Mouse (Mus musculus) kidney, embryonic 14.5 days (tissue): ENCODE results near the gene Ptch2. TPM values are rescaled to one million over a fixed set of nuclear protein-coding genes. Genes with fewer than 3 reads are reported as not detected.

ENCODE experiments used
- ATAC-seq: fragments of 200-750 bp; cut with Nextera tagmentation; 2 replicates; pipeline ENCODE4 v1.8.0; 2017; ENCODE audit warnings: moderate number of reproducible peaks, mild to moderate bottlenecking, moderate TSS enrichment, moderate library complexity; ENCODE audit not compliant: low FRiP score, low TSS enrichment
- H3K27ac ChIP-seq: fragments of 300-500 bp; sonication (generic); 2 replicates; pipeline ENCODE4 v1.5.1; 2014; ENCODE audit warnings: low read depth, mild to moderate bottlenecking, low read length, moderate library complexity, mixed read lengths
- H3K27me3 ChIP-seq: fragments of 300-500 bp; sonication (generic); 2 replicates; pipeline ENCODE4 v1.6.1; 2014; ENCODE audit warnings: mild to moderate bottlenecking, low read length; ENCODE audit not compliant: control insufficient read depth, insufficient read depth
- H3K36me3 ChIP-seq: fragments of 300-500 bp; sonication (generic); 2 replicates; pipeline ENCODE4 v1.6.1; 2014; ENCODE audit warnings: low read length, mixed read lengths; ENCODE audit not compliant: control insufficient read depth, insufficient read depth
- H3K4me1 ChIP-seq: fragments of 300-500 bp; sonication (generic); 2 replicates; pipeline ENCODE4 v1.6.1; 2014; ENCODE audit warnings: low read length, mixed read lengths; ENCODE audit not compliant: control insufficient read depth, insufficient read depth
- H3K4me2 ChIP-seq: fragments of 300-500 bp; sonication (generic); replicated peaks from 2 replicates; pipeline ENCODE4 v1.6.1; 2014; ENCODE audit warnings: low read depth, mild to moderate bottlenecking, low read length
- H3K4me3 ChIP-seq: fragments of 300-500 bp; sonication (generic); 2 replicates; pipeline ENCODE4 v1.5.1; 2014; ENCODE audit warnings: mild to moderate bottlenecking, low read length
- H3K9ac ChIP-seq: fragments of 300-500 bp; sonication (generic); 2 replicates; pipeline ENCODE4 v1.6.1; 2014; ENCODE audit warnings: low read depth, mild to moderate bottlenecking, low read length, moderate library complexity
- H3K9me3 ChIP-seq: fragments of 300-500 bp; sonication (generic); 2 replicates; pipeline ENCODE4 v1.6.1; 2016; ENCODE audit warnings: low read length; ENCODE audit not compliant: control insufficient read depth
- WGBS: fragments of 180-500 bp; shearing (Covaris S2); extraction: QIAGEN DNeasy Blood & Tissue Kit; methylation state at CpG from one replicate; pipeline ENCODE4 v1.1.7; 2014; 5-methylcytosine and 5-hydroxymethylcytosine counted together
- polyA plus RNA-seq: library from polyadenylated mRNA; unstranded; fragments of >200 nt; fragmentation: Nextera tagmentation; extraction: Ambion mirVana; gene quantifications from 2 replicates; pipeline ENCODE4 v1.2.1, GENCODE M21; 2014

Ptch2 gene
- polyA plus RNA-seq, 1 experiment from 2014 or later = 7.6 TPM

GRCm38 (mm10) chr4:117138295-117139216 lies 42.7 kb downstream of the Ptch2 start:
- Histone ChIP-seq H3K4me2 (no peak overlapping the region), H3K27ac (no peak overlapping the region), H3K36me3 (no peaks in the 10 kb centered on the region), H3K4me3 (no peak overlapping the region), H3K4me1 (peaks cover 7% of the 10 kb centered on the region; the same call in 1 of the 2 replicates), H3K9ac (no peak overlapping the region), H3K27me3 (no peaks in the 10 kb centered on the region), H3K9me3 (no peaks in the 10 kb centered on the region)
- no peak for ATAC-seq
- 56% methylated on average over 16 of the region's 17 CpGs for WGBS

- no peak overlapping the region for H3K4me2 ChIP-seq
- no peak for ATAC-seq
- no peaks in the 10 kb centered on the region for H3K9me3 ChIP-seq
- WGBS = 3% methylated on average over 2 of the region's 2 CpGs
- no peaks in the 10 kb centered on the region for H3K36me3 ChIP-seq
- no peaks in the 10 kb centered on the region for H3K27me3 ChIP-seq
- H3K27ac ChIP-seq = no peak overlapping the region
- peaks cover 5% of the 10 kb centered on the region; the same call in 1 of the 2 replicates for H3K4me1 ChIP-seq
- H3K9ac ChIP-seq = no peak overlapping the region
- H3K4me3 ChIP-seq = no peak overlapping the region
Observed at GRCm38 (mm10) chr4:117139217-117139612, 43.3 kb downstream of the Ptch2 start.

- Histone ChIP-seq H3K27me3 (no peaks in the 10 kb centered on the region), H3K9me3 (no peaks in the 10 kb centered on the region), H3K36me3 (no peaks in the 10 kb centered on the region), H3K4me2 (no peak overlapping the region), H3K9ac (no peak overlapping the region), H3K4me3 (no peak overlapping the region), H3K27ac (no peak overlapping the region), H3K4me1 (0 out of 2 replicates have a peak, but pooled peaks cover 3% of the 10 kb centered on the region)
- WGBS = 42% methylated on average over 4 of the region's 4 CpGs
- ATAC-seq = no peak
Observed at GRCm38 (mm10) chr4:117140613-117141012, 44.7 kb downstream of the Ptch2 start.

- ATAC-seq = no peak
Observed at GRCm38 (mm10) chr4:117143023-117143422, 47.1 kb downstream of the Ptch2 start.

GRCm38 (mm10) chr4:117145248-117145647 lies 49.4 kb downstream of the Ptch2 start:
- H3K27ac ChIP-seq = no peak overlapping the region
- H3K4me3 ChIP-seq = no peak overlapping the region
- no peaks in the 10 kb centered on the region for H3K27me3 ChIP-seq
- no peak overlapping the region for H3K9ac ChIP-seq
- peaks cover 12% of the 10 kb centered on the region for H3K36me3 ChIP-seq
- H3K9me3 ChIP-seq = no peaks in the 10 kb centered on the region
- no peak overlapping the region for H3K4me2 ChIP-seq
- ATAC-seq = no peak
- 90% methylated on average over 13 of the region's 13 CpGs for WGBS
- H3K4me1 ChIP-seq = no peaks in the 10 kb centered on the region

More at GRCm38 (mm10) chr4:117143023-117143422, 47.1 kb downstream of the Ptch2 start:
- Histone ChIP-seq H3K4me1 (no peaks in the 10 kb centered on the region), H3K4me2 (no peak overlapping the region), H3K27me3 (no peaks in the 10 kb centered on the region), H3K4me3 (no peak overlapping the region), H3K36me3 (no peaks in the 10 kb centered on the region), H3K9ac (no peak overlapping the region), H3K27ac (no peak overlapping the region), H3K9me3 (no peaks in the 10 kb centered on the region)
- 34% methylated on average over 7 of the region's 7 CpGs for WGBS

GRCm38 (mm10) chr4:117146176-117146575 lies 50.3 kb downstream of the Ptch2 start:
- Histone ChIP-seq H3K4me1 (no peaks in the 10 kb centered on the region), H3K9ac (no peak overlapping the region), H3K27ac (no peak overlapping the region), H3K36me3 (peaks cover 21% of the 10 kb centered on the region), H3K27me3 (no peaks in the 10 kb centered on the region), H3K4me2 (no peak overlapping the region), H3K4me3 (no peak overlapping the region), H3K9me3 (no peaks in the 10 kb centered on the region)
- WGBS = 31% methylated on average over 15 of the region's 15 CpGs
- ATAC-seq = no peak

- H3K4me1 ChIP-seq = peaks cover 9% of the 10 kb centered on the region; the same call in 1 of the 2 replicates
- H3K4me3 ChIP-seq = no peak overlapping the region
- H3K27me3 ChIP-seq = no peaks in the 10 kb centered on the region
- H3K36me3 ChIP-seq = peaks cover 40% of the 10 kb centered on the region
- H3K9ac ChIP-seq = no peak overlapping the region
- no peaks in the 10 kb centered on the region for H3K9me3 ChIP-seq
- no peak overlapping the region for H3K27ac ChIP-seq
- no peak overlapping the region for H3K4me2 ChIP-seq
- 71% methylated on average over 18 of the region's 18 CpGs for WGBS
- no peak for ATAC-seq
Observed at GRCm38 (mm10) chr4:117148047-117148713, 52.3 kb downstream of the Ptch2 start.

GRCm38 (mm10) chr4:117148815-117149214 lies 52.9 kb downstream of the Ptch2 start:
- H3K27me3 ChIP-seq = no peaks in the 10 kb centered on the region
- no peaks in the 10 kb centered on the region for H3K9me3 ChIP-seq
- H3K36me3 ChIP-seq = peaks cover 46% of the 10 kb centered on the region
- ATAC-seq = no peak
- no peak overlapping the region for H3K27ac ChIP-seq
- no peak overlapping the region for H3K9ac ChIP-seq
- 73% methylated on average over 24 of the region's 24 CpGs for WGBS
- peaks cover 13% of the 10 kb centered on the region; the same call in 1 of the 2 replicates for H3K4me1 ChIP-seq
- no peak overlapping the region for H3K4me2 ChIP-seq
- no peak overlapping the region for H3K4me3 ChIP-seq
